ENCODE assay signal across 7 mouse cellular contexts in genomic region chr9:77381565-77381964, GRCm38 (mm10). TPM values are rescaled to one million over a fixed set of nuclear protein-coding genes. Genes with fewer than 3 reads are reported as not detected.
DNase-seq lines count a peak whose midpoint lies in the region; ATAC-seq and TF ChIP-seq lines count a peak whose summit lies in the region.

No protein-coding gene starts in this region.

- DNase-seq in B cell, adult 2 months, result peak; percentile 64
- DNase-seq in cerebellum, adult 11-12 months, result peak; percentile 7
- DNase-seq in large intestine, adult 2 months (ENCODE audit: low read depth, low spot score), result peak; percentile 38
- peak; percentile 72 for DNase-seq in right cerebral cortex, postnatal 25 days

- H3K9me3 ChIP-seq in ES-Bruce4 (replicated peaks; ENCODE audit: control insufficient read depth, insufficient read depth, low read length, poor library complexity, severe bottlenecking), result no peaks in the 10 kb centered on the region
- H3K9me3 ChIP-seq in lung, embryonic 16.5 days (ENCODE audit: control insufficient read depth, low read length), result no peaks in the 10 kb centered on the region

- no peaks in the 10 kb centered on the region for H3K36me3 ChIP-seq in ES-Bruce4 (ENCODE audit: control insufficient read depth, insufficient read depth, low read length, poor library complexity, severe bottlenecking)
- H3K36me3 ChIP-seq in lung, embryonic 16.5 days (ENCODE audit: control insufficient read depth, insufficient read depth, low read length), result no peaks in the 10 kb centered on the region

- peak; percentile 85 for TF ChIP-seq CTCF in ES-Bruce4 (IDR thresholded peaks at IDR 0.05; ENCODE audit: low read depth, low read length)

- TF ChIP-seq EP300 in ES-Bruce4 (IDR thresholded peaks at IDR 0.05; ENCODE audit: insufficient read depth, low read depth, low read length), result no peak

- H3K4me1 ChIP-seq in ES-Bruce4 (ENCODE audit: control insufficient read depth, insufficient read depth, low read length), result no peaks in the 10 kb centered on the region
- H3K4me1 ChIP-seq in lung, embryonic 16.5 days (replicated peaks; ENCODE audit: control insufficient read depth, insufficient read depth, low read length), result no peaks in the 10 kb centered on the region; the same call in 1 of the 2 replicates

- no peak overlapping the region for H3K27ac ChIP-seq in ES-Bruce4 (ENCODE audit: insufficient read depth, low read length)
- no peak overlapping the region for H3K27ac ChIP-seq in lung, embryonic 16.5 days (ENCODE audit: low read length)

- H3K27me3 ChIP-seq in ES-Bruce4 (ENCODE audit: control insufficient read depth, insufficient read depth, low read length, poor library complexity, severe bottlenecking), result no peaks in the 10 kb centered on the region
- H3K27me3 ChIP-seq in lung, embryonic 16.5 days (ENCODE audit: control insufficient read depth, insufficient read depth, low read depth, low read length), result no peaks in the 10 kb centered on the region

- 11% methylated on average over 5 of the region's 5 CpGs for WGBS in large intestine, adult 2 months
- 10% methylated on average over 5 of the region's 5 CpGs for WGBS in lung, embryonic 16.5 days

- no peak for TF ChIP-seq POLR2A in ES-Bruce4 (IDR thresholded peaks at IDR 0.05; ENCODE audit: insufficient read depth, low read length)

- H3K4me3 ChIP-seq in ES-Bruce4 (ENCODE audit: low read depth, low read length), result no peak overlapping the region
- H3K4me3 ChIP-seq in lung, embryonic 16.5 days (ENCODE audit: low read length), result no peak overlapping the region

- no peak overlapping the region for H3K9ac ChIP-seq in ES-Bruce4 (ENCODE audit: low read depth, poor library complexity, severe bottlenecking)
- H3K9ac ChIP-seq in lung, embryonic 16.5 days (ENCODE audit: low read length), result no peak overlapping the region

- no peak overlapping the region for H3K4me2 ChIP-seq in lung, embryonic 16.5 days (ENCODE audit: low read depth, low read length)

- ATAC-seq in frontal cortex, adult (ENCODE audit: low TSS enrichment), result peak; percentile 88
- peak; percentile 59; the same call in 1 of the 2 replicates for ATAC-seq in lung, embryonic 16.5 days (ENCODE audit: low read depth)

RNA-seq across cellular contexts. Expression of gene Mlip, which starts 28.8 kb away (rescaled TPM):
- polyA plus RNA-seq in ES-Bruce4 (2011; ENCODE audit: insufficient read depth, insufficient read length, low read depth, missing spikeins), result not detected in 2 replicates
- 0.43 and 0.88 TPM in 2 replicates for polyA plus RNA-seq in large intestine, adult 2 months (2012; rRNA removed)
- 4.7 and 5.6 TPM in 2 replicates for polyA plus RNA-seq in lung, embryonic 16.5 days (2015; fragmentation: Nextera tagmentation; extraction: Ambion mirVana)

Comparison
In these comparisons a context has a peak if more than half of its experiments do, and no peak if none do; other contexts are left out.
1. DNase-seq: peak in every context shown above with its lines; median percentile 72 in right cerebral cortex, postnatal 25 days; 64 in B cell, adult 2 months; 38 in large intestine, adult 2 months; 7 in cerebellum, adult 11-12 months.